Mouse (Mus musculus) Patski (cell line): ENCODE measurements around the gene Sgcb. TPM values are rescaled to one million over a fixed set of nuclear protein-coding genes. Genes with fewer than 3 reads are reported as not detected.

Experiments used
- ATAC-seq: fragments of 100-300 bp; one replicate; pipeline ENCODE4 v1.8.0; 2021
- CTCF ChIA-PET: fragments of 350-600 bp; sonication (Branson Sonifier 250); formaldehyde crosslinking; loops from one replicate; lab custom pipeline; 2022; ENCODE audit warnings: inconsistent platforms; lab: Charles Lee
- POLR2A ChIA-PET: fragments of 350-600 bp; sonication (Branson Sonifier 250); formaldehyde crosslinking; loops from one replicate; lab custom pipeline; 2022; ENCODE audit warnings: antibody characterized with exemption, inconsistent platforms; lab: Charles Lee
- DNase-seq: peaks from one replicate; pipeline ENCODE4 v3.0.0-alpha.2; 2011; ENCODE audit warnings: low read depth, low spot score
- H3K27me3 ChIP-seq: fragments of 371-371 bp; one replicate; pipeline ENCODE4 v1.5.1; 2021
- CTCF ChIP-seq: fragments of 100-300 bp; IDR thresholded peaks from one replicate; pipeline ENCODE4 v1.5.1; 2021
- in situ Hi-C: fragments of 300-500 bp; cut with MboI; formaldehyde crosslinking; loops from 3 replicates; pipeline ENCODE4 v1.11.1; 2018; ENCODE audit warnings: low pct_unique_long_range_greater_than_20kb, mixed read lengths
- polyA plus RNA-seq: library from polyadenylated mRNA; unstranded; gene quantifications from one replicate; pipeline ENCODE4 v1.2.3, GENCODE M21; 2021

The Sgcb gene
- polyA plus RNA-seq, 1 experiment from 2014 or later = 24.1 TPM

DNA sequence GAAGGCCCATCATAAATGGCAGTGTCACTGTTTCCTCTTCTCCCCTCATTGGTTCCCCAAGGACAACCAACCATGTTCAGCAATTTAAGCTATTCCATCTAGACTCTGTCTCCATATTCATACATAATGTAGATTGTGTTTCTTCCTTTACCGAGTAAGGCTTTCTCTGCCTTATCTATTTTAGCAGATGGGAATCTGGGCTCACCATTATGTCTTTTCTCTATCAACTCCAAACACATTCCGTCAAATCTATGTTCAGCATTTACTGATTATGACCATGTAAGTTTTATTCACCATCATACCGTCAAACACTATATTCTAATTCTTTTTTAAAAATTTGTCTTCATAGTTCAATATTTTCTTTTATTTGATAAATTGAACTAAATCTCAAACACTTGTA lies 6.5 kb downstream of the Sgcb start:
- ChIA-PET CTCF (interaction anchor here (0.8 to 2.2 kb wide), 4 partner anchors 8 to 204 kb away, joined by 3 to 10 read pairs (median 4); partner anchors contain the start of gene Lrrc66), POLR2A (no interaction called here)
- DNase-seq = no peak
- ATAC-seq = no peak
- in situ Hi-C loops = no loop called here
- no peak for TF ChIP-seq CTCF
- H3K27me3 ChIP-seq = no peaks in the 10 kb centered on the region

DNA sequence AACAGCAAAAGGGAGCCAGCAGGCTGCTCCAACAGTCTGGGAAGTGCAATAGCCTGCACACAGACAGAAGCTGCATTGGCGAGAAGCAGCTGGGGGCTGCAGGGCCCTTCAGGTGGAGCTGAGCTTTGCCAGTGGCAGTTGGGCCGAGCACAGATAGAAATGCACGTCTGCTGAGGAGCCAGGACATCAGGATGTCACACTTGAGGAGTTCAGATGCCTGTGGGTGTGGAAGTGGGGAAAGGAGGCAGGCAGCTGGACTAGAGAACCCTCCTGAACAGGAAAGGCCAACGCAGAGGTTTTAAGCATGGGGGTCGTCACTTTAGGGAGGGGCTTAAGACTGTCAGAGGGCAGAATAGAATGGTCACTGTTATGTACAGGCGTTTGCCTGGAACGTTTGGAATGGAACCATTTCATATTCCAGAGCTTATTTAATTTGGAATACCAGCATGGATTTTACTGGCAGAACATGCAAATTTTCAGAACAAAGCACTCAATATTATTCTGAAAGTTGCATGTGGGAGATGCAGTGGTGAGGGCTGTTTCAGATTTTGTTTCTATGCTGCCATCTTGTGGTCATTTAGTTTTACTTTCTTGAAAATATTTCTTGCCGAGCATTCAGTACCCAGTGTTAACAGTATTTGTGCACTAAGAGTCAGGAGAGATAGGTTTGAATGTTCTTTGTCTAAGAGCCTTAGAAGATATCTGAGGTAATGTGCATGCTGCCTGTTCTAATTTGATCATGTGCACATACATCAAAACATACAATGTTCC lies 10.1 kb downstream of the Sgcb start:
- in situ Hi-C loops = loop anchor here (5.0 kb wide), 2 partner anchors 95 to 205 kb away; no protein-coding TSS in a partner anchor
- ChIA-PET POLR2A (interaction anchor here (0.7 to 0.9 kb wide), 2 partner anchors 203 to 288 kb away, joined by 3 read pairs; no protein-coding TSS in a partner anchor), CTCF (interaction anchor here (0.7 to 3.9 kb wide), 28 partner anchors 9 to 220 kb away, joined by 3 to 33 read pairs (median 5); partner anchors contain the start of gene Sgcb)
- TF ChIP-seq CTCF = peak; percentile 59
- H3K27me3 ChIP-seq = no peaks in the 10 kb centered on the region
- DNase-seq (no peak), ATAC-seq (no peak)

DNA sequence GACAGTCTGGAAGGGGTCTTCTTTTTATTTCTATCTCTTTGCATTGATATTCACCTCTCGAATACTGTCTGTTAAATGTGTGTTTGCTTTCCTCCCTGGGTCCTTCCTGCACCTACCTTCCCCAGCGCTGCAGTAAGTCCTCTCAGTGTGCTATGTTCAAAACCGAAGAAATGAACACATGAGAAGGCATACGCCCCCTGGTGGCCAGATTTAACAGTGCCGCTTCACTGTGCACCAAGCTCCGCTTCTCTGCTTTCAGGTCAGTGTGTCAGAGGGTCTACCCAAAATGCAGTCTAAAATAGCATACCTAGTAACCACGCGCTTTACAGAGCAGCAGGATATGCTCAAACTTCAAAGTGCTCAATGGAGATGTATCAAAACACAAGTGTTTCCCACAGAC lies 14.4 kb downstream of the Sgcb start:
- CTCF ChIA-PET = interaction anchor here (1.0 to 3.4 kb wide), 13 partner anchors 7 to 223 kb away, joined by 3 to 29 read pairs (median 3); no protein-coding TSS in a partner anchor

DNA sequence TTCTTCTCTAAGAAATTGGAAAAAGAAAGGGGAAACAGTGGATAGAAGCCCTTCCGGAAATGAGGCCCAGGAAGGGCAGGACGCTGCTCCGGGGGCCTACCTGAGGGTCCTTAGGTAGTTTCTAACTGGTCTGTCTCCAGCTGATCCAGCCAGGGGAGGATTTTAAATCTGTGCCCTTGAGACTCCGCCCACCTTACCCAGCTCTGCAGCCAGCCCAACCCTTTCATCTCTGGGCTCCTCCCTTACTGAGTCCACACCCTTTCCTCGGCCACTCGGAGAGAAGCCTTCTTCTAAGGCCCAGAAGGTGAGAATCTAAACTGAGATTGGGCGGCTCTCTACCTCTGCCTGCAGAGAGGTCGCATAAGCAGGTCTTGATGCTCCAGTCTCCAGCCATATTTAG lies 15.3 kb downstream of the Sgcb start, which contains the start of gene Lrrc66:
Gene Lrrc66 (minus strand): TSS at position 236 of the 400 bp plus-strand sequence.
- no peak for TF ChIP-seq CTCF
- no peaks in the 10 kb centered on the region for H3K27me3 ChIP-seq
- no peak for ATAC-seq
- POLR2A ChIA-PET = no interaction called here
- CTCF ChIA-PET = interaction anchor here (0.6 to 3.4 kb wide), 6 partner anchors 10 to 199 kb away, joined by 3 to 29 read pairs (median 6); no protein-coding TSS in a partner anchor
- DNase-seq = no peak
- in situ Hi-C loops = no loop called here

More for the DNA sequence above, 14.4 kb downstream of the Sgcb start:
- POLR2A ChIA-PET = interaction anchor here (0.8 kb wide), 1 partner anchor 93 kb away, joined by 3 read pairs; no protein-coding TSS in a partner anchor
- no peak for DNase-seq
- in situ Hi-C loops = no loop called here
- ATAC-seq = peak; percentile 54
- H3K27me3 ChIP-seq = no peaks in the 10 kb centered on the region
- peak; percentile 94 for TF ChIP-seq CTCF

DNA sequence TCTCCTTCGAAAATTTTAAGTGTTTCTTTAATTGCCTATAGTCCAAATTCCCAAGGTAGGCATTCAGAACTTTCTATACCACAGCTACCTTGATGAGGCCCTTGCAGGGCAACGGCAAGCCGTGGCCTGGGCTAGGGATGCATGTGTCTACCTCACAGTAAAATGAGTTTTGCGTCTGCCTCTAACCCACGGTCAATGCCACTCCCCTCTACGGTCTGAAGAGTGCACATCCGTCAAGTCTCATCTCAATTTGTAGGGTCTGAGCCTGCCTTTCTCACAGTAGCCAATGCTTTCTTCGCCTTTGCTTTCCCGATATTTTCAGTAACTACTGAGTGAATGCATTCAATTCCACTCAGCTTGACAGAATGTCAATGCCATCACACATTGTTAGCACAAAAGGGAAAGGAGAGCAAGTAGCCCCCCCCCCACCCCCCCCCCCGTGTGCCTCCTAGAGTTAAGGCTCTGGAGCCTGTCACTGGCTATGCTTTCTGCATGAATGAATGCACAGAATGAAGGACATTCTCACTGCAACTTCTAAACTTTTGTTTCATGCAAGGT lies 16.5 kb downstream of the Sgcb start:
- in situ Hi-C loops = no loop called here
- no peak for TF ChIP-seq CTCF
- DNase-seq (no peak), ATAC-seq (no peak)
- no peaks in the 10 kb centered on the region for H3K27me3 ChIP-seq
- ChIA-PET POLR2A (no interaction called here), CTCF (interaction anchor here (0.9 kb wide), 1 partner anchor 90 kb away, joined by 3 read pairs; no protein-coding TSS in a partner anchor)

DNA sequence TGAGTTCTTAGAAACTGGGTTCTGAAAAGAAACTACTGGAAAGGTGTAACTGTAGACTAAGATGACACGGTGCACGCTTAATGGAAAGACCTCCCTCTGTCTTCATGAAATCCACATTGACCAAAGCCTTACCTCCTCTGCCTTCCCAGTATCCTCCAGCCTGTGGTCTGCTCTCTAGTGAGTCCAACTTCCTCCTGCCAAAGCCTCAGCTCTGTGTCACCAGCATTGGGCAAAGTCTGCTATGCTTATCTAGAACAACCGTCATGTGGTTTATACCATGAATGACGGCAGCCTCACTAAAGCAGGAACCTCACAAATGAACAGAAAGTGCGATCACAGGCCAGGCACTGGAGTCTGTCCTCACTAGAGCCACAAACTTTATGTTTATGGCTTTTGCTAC lies 17.4 kb downstream of the Sgcb start:
- ChIA-PET POLR2A (no interaction called here), CTCF (no interaction called here)
- ATAC-seq (no peak), DNase-seq (no peak)
- in situ Hi-C loops = no loop called here
- TF ChIP-seq CTCF = no peak
- no peaks in the 10 kb centered on the region for H3K27me3 ChIP-seq

DNA sequence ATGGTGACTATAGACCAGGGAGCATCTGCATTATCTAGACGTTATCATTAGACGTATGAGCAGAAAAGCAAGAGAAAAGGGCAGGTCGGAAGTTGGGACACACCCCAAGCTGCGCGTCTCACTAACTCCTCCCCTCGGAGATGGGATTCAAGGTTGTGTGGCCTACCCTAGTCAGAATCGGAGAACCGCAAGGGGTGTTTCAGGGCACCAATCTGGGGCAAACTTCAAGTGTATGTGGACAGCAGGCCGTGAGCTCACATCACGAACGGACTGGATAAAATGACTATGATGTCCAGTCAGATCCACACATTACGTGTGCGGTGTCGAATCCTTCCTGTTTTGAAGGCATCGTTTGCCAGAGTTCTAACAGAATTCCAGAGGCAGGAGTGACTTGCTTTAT lies 19.6 kb downstream of the Sgcb start:
- H3K27me3 ChIP-seq = no peaks in the 10 kb centered on the region
- no peak for TF ChIP-seq CTCF
- in situ Hi-C loops = no loop called here
- ATAC-seq (no peak), DNase-seq (no peak)
- POLR2A ChIA-PET = no interaction called here
- CTCF ChIA-PET = interaction anchor here (0.8 to 2.4 kb wide), 3 partner anchors 10 to 155 kb away, joined by 3 to 7 read pairs (median 4); no protein-coding TSS in a partner anchor

DNA sequence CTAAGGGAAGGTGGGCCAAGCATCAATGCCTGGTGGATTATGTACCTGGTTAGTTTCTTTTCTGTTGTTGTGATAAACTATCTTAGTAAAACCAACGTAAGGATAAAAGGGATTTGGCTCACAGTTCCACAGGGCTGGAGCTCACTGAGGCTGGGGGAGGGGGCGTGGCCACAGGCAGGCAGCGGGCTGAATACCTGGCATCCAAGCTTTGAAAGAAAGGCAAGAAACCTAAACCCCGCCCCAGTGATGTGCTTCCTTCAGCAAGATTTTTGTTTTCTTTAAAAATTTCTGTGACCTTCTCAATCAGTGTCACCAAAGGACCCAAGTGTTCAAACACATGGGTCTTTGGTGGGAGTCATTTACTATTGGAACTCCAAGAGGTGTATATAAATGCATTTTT lies 20.0 kb downstream of the Sgcb start:
- ATAC-seq (no peak), DNase-seq (no peak)
- POLR2A ChIA-PET = no interaction called here
- in situ Hi-C loops = no loop called here
- CTCF ChIA-PET = interaction anchor here (0.8 to 2.4 kb wide), 3 partner anchors 10 to 154 kb away, joined by 3 to 7 read pairs (median 4); no protein-coding TSS in a partner anchor
- H3K27me3 ChIP-seq = no peaks in the 10 kb centered on the region
- TF ChIP-seq CTCF = no peak

DNA sequence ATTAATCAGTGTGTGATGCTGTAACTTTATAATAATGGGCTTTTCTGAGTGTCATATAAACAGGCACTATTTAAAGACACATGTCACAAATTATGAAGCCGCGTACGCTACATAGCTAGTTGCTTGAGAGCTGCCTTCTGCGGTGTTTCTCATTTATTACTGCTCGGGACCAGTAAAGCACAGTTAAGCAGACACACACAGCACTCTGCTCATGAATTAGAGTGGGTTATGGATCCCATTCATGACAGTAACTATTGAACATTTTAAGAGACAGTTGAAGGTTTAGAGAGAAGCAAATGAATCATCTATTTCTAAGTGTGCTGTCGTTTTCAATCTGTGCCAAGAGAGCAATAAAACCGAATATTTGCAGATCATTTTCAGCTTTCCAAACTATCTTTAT lies 20.7 kb downstream of the Sgcb start:
- DNase-seq (no peak), ATAC-seq (no peak)
- no peak for TF ChIP-seq CTCF
- in situ Hi-C loops = no loop called here
- ChIA-PET CTCF (interaction anchor here (1.0 to 2.4 kb wide), 3 partner anchors 11 to 153 kb away, joined by 3 to 7 read pairs (median 4); no protein-coding TSS in a partner anchor), POLR2A (no interaction called here)
- H3K27me3 ChIP-seq = no peaks in the 10 kb centered on the region

DNA sequence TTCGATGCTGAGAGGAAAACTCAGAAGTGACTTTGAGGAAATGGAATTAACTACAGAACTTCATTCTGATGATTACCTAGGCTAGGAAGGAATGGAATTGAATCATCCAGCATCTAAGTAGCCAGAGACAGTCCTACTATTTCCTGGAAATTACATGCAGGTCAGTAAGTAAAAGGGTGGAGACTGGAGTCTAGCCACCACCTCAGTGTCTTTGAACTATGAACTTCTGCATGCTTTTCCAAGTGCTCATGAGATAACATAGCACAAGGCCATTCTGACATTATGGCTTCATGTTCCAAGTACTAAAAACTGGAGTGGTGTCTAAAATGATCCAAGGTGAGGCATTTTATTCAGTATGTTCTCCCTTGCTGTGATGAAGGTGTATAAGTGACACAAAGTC lies 22.1 kb downstream of the Sgcb start:
- ATAC-seq = no peak
- ChIA-PET POLR2A (interaction anchor here (0.7 kb wide), 1 partner anchor 57 kb away, joined by 3 read pairs; no protein-coding TSS in a partner anchor), CTCF (interaction anchor here (0.6 to 1.7 kb wide), 4 partner anchors 8 to 19 kb away, joined by 3 to 5 read pairs (median 3); no protein-coding TSS in a partner anchor)
- DNase-seq = no peak
- no peak for TF ChIP-seq CTCF
- in situ Hi-C loops = no loop called here
- no peaks in the 10 kb centered on the region for H3K27me3 ChIP-seq
